Mouse (Mus musculus) G1E (cell line): ENCODE results near the gene Cntln.

Experiments used
- CTCF ChIP-seq: IDR thresholded peaks from 2 replicates; pipeline ENCODE4 v1.5.1; 2012; ENCODE audit warnings: low read depth, low read length, inconsistent platforms, mixed read lengths
- GATA1 ChIP-seq: IDR thresholded peaks from 2 replicates; pipeline ENCODE4 v1.6.1; 2012; ENCODE audit warnings: borderline replicate concordance, low read length, inconsistent platforms, mixed read lengths
- GATA2 ChIP-seq: IDR thresholded peaks from 2 replicates; pipeline ENCODE4 v1.6.1; 2012; ENCODE audit warnings: low read depth, low read length, inconsistent platforms, borderline replicate concordance
- POLR2AphosphoS5 ChIP-seq: IDR thresholded peaks from 2 replicates; pipeline ENCODE4 v1.6.1; 2012; ENCODE audit warnings: low read depth, low read length, inconsistent platforms; ENCODE audit not compliant: insufficient replicate concordance

- no peak for TF ChIP-seq GATA1
- TF ChIP-seq CTCF = no peak
- TF ChIP-seq POLR2AphosphoS5 = no peak
- no peak for TF ChIP-seq GATA2
Measured at GRCm38 (mm10) chr4:85154361-85154760, 270.3 kb downstream of the Cntln start.
